Mouse (Mus musculus): Measurements from ENCODE around the gene Nr2c2. TPM values are rescaled to one million over a fixed set of nuclear protein-coding genes. Genes with fewer than 3 reads are reported as not detected.

Gene Nr2c2
- total RNA-seq, 1 experiment from 2014 or later: 49.9 TPM

Other genes starting within 250 kb of the Nr2c2 start
- gene Ccdc174, start 213.3 kb upstream of the Nr2c2 start, total RNA-seq (2021): 34.7 and 37.6 TPM in 2 replicates
- gene 4930590J08Rik, start 188.6 kb upstream of the Nr2c2 start, total RNA-seq (2021): 1.7 and 1.9 TPM in 2 replicates
- gene Fgd5, start 112.5 kb upstream of the Nr2c2 start, total RNA-seq (2021): 14.5 and 15.1 TPM in 2 replicates
- gene Mrps25, start 92.6 kb downstream of the Nr2c2 start, total RNA-seq (2021): 48.5 and 55.5 TPM in 2 replicates
- 16.5 and 19.9 TPM in 2 replicates for gene Rbsn, start 123.5 kb downstream of the Nr2c2 start, total RNA-seq (2021)
- gene Trh, start 153.3 kb downstream of the Nr2c2 start, total RNA-seq (2021): not detected in 2 replicates